Mouse (Mus musculus): ENCODE measurements around the gene Znhit1. TPM values are rescaled to one million over a fixed set of nuclear protein-coding genes. Genes with fewer than 3 reads are reported as not detected.

Znhit1 gene
- 68.0 and 87.7 TPM in 2 replicates for polyA plus RNA-seq (2012; rRNA removed)

GRCm38 (mm10) chr5:136987934-136988271 lies at the start of gene Znhit1:
Gene Znhit1 (minus strand): TSS chr5:136988021.

GRCm38 (mm10) chr5:137026092-137026491 lies 38.3 kb upstream of the Znhit1 start, which contains the start of gene Vgf:
Gene Vgf (plus strand): TSS chr5:137026392.

GRCm38 (mm10) chr5:136986695-136987137 lies 1.1 kb downstream of the Znhit1 start, which contains the start of gene Plod3:
Gene Plod3 (plus strand): TSS chr5:136987019.

GRCm38 (mm10) chr5:136966331-136966730 lies 21.5 kb downstream of the Znhit1 start, which contains the start of gene Cldn15:
Gene Cldn15 (plus strand): TSS chr5:136966616.

GRCm38 (mm10) chr5:136953015-136953414 lies 34.8 kb downstream of the Znhit1 start, which contains the start of gene Fis1:
Gene Fis1 (plus strand): TSS chr5:136953275.

Other genes with a start within 250 kb of the Znhit1 start
- gene Col26a1, start 104.8 kb downstream of the Znhit1 start, polyA plus RNA-seq (2012; rRNA removed) = 0.16 and 0.34 TPM in 2 replicates
- gene Ift22, start 79.9 kb downstream of the Znhit1 start, polyA plus RNA-seq (2012; rRNA removed) = 2.9 TPM in 2 replicates
- gene Fis1, start 34.7 kb downstream of the Znhit1 start, polyA plus RNA-seq (2012; rRNA removed) = 99.0 and 123 TPM in 2 replicates
- gene Cldn15, start 21.4 kb downstream of the Znhit1 start, polyA plus RNA-seq (2012; rRNA removed) = 3.0 and 3.8 TPM in 2 replicates
- gene Plod3, start 1.0 kb downstream of the Znhit1 start, polyA plus RNA-seq (2012; rRNA removed) = 24.0 and 28.8 TPM in 2 replicates
- gene Vgf, start 38.4 kb upstream of the Znhit1 start, polyA plus RNA-seq (2012; rRNA removed) = 0.75 and 1.5 TPM in 2 replicates
- gene Ap1s1, start 58.1 kb upstream of the Znhit1 start, polyA plus RNA-seq (2012; rRNA removed) = 39.9 and 51.1 TPM in 2 replicates
- gene Serpine1, start 84.2 kb upstream of the Znhit1 start, polyA plus RNA-seq (2012; rRNA removed) = 0.74 and 2.6 TPM in 2 replicates
- gene Trim56, start 128.2 kb upstream of the Znhit1 start, polyA plus RNA-seq (2012; rRNA removed) = 3.1 and 4.6 TPM in 2 replicates
- gene Muc3, start 161.3 kb upstream of the Znhit1 start, polyA plus RNA-seq (2012; rRNA removed) = 0.08 and 0.14 TPM in 2 replicates
- 0.66 and 1.4 TPM in 2 replicates for gene Muc3a, start 224.4 kb upstream of the Znhit1 start, polyA plus RNA-seq (2012; rRNA removed)